Mouse (Mus musculus): Measurements from ENCODE around the gene Tnfaip8l1.

Tnfaip8l1 gene

DNA sequence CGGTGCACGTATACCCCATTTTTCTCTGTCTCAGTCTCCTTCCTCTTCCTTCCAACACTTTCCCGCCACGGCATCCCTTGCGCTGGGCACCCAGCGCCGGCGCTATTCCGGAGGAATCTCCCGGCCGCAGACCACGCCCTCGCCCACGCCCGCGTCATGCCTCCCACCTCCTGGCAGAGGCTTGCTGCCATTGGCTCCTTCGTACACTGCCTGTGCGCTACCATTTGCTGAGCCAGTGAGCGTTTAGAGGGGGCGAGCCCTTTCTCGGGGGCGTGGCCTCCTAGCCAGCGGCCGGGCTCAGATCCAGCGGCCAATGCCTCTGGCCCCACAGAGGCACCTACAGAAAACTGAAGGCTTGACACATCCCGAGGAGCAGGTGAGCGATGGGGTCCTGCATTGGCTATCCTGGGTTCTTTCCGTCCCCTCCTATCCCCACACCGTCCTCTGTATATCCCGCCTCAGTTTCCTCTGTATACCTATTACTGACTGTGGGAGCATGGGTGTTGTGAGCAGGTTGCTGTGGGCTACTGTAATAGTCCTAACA is at the start of gene Tnfaip8l1:
Gene Tnfaip8l1, plus strand, starts transcription at position 247 of the 544 bp plus-strand sequence.
- peak; percentile 92 to 96 for DNase-seq

DNA sequence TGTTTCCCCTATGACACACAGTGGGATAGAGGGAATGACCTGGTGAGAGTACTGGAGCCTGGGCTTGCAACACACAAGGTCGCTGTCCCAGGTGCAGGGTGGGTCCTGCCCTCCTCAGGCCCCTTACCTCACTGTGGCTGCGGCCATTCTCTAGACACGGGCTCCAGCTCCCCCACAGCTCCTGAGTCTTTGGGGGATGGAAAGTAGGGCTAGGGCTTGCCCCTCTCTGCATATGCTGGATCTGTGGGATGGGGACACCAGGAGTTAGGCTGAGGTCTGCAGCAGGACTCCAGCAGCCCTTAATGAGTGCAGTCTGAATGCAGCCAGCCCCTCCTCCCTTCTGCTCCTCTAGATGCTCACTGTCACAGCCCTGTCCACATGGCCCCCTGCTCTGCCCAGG is 49.5 kb upstream of the Tnfaip8l1 start:
- no peak for DNase-seq

DNA sequence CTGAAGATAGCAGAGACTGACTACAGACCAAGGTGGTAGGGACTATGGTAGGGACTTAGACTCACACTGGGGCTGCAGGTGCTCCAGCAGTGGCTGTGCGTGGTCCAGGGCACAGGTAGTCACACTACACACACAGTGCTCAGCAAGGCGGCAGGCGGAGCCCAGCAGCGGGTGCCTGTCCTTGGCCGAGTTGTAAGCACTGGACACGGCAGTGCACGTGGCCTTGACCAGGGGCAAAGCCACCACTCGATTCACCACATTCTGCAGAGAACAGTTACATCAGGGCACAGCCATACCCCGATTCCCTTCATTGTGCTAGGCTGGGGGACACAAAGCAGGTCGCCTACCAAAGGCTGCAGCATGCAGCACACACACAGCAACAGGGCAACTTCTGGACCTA is 46.1 kb upstream of the Tnfaip8l1 start:
- DNase-seq: no peak

DNA sequence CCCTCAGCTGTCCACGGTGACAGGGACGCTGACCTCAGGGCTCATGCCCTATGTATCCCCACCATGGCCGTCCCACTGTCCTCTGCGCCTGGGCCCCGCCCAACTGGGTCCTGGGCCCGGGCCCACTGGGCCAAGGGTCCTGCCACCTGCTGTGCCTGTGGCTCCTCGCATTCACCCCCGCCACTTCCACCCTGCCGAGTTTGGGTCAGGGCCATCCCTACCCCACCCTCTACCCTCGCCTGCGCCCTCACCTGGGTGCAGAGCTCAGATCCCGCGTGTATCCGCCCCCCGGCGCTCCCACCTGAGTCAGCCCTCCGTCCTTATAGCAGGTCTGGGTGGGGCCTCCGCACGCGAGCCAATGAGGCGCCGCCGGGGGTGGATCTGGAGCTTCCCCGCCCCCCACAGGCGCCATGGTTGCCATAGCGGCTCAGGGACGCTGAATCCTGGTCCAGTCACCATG is 45.0 kb upstream of the Tnfaip8l1 start, which contains the start of gene Plin5:
Gene Plin5, minus strand, starts transcription at position 346 of the 460 bp plus-strand sequence.
- DNase-seq: peak; percentile 49 to 75

DNA sequence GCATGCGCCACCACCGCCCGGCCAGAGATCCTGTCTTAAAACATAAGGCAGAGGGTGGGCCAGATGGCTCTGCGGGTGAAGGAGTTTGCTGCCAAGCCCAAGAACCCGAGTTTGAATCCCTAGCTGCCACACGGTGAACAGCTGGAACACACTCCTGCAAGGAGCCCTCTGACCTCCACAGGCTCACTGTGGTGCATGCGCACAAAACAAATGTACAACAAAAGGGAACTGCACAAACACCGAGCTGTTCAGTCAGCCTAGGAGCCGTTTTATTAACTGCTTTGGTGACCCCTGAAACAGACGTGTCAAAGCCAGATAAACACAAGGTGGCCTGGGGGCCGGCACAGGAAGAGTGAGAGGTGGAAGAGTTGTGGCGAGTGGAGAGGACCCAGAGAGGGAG is 42.8 kb upstream of the Tnfaip8l1 start:
- no peak for DNase-seq

DNA sequence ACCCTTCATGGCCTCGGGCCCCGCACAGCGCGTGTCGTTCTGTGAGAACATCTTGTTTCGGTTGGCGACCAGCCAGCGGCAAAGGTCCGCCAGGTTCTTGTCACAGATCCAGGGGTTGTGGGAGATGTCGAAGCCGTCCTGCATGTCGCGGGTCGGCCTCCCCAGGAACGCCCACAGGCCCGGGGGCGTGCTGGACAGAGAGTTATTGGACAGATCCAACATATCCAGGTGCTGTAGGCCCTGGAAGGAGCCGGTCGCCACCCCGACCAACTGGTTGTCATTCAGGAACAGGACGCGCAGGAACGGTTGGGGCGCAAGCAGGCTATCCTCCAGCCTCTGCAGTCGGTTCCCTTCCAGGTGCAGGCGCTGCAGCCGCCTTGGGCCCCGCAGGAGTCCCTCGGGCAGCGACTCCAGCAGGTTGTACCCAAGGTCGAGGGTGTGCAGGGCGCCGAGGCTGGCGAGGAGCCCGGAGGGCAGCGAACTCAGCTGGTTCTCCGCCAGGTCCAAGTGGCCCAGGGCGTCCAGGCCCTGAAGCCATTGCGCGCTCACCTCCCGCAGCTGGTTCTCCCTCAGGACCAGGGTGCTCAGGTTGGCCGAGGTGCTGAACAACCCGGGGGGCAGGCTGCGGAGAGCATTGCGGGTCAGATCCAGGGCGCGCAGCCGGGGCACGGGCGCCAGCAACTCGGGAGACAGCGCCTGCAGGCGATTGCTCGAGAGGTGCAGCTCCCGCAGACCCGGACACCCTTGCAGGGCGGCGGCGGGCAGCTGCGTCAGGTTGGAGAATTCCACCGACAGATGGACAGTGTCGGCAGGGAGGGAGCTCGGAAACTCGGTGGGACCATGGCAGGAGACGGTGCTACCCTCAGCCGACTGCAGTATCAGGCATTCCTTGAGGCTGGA is 42.0 kb upstream of the Tnfaip8l1 start:
- peak; percentile 69 for DNase-seq

DNA sequence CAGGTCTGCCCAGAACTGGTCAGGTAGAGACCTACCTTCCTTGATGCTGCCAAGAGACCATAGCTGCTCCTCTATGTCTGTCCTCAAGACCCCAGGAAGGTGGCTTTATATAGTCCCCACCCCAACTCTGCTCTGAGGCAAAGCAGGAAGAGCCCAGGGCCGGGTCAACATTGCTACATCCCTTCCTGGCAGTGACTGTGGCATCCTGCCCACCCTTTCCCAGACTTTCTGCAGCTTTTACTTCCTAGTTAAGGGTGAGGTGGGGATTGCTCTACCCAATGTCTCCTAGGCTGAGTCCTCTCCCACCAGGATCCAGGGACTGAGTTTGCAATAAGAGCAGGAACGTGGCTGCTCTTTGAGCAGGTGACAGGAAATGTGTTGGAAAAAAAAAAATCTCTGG is 40.5 kb upstream of the Tnfaip8l1 start, which contains the start of gene Lrg1:
Gene Lrg1, minus strand, starts transcription at position 176 of the 400 bp plus-strand sequence.
- no peak for DNase-seq

DNA sequence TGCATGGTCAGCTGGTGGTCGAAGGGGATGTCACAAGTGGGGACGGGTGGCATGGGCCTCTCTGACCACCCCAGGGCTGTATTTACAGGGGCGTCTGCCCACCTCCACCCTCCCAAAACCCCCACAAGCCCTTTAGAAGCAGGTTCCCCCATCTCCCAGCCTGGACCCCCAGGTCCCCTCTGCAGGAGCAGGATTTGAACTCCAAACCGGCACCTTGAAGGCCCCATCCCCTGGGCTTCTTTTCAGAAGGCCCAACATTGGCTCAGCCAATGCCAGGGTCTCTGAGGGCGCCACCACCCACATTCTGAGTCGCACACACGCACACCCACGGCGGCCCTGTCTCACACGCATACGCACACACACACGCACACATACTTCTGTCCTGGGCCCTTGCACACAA is 39.1 kb upstream of the Tnfaip8l1 start:
- no peak for DNase-seq

DNA sequence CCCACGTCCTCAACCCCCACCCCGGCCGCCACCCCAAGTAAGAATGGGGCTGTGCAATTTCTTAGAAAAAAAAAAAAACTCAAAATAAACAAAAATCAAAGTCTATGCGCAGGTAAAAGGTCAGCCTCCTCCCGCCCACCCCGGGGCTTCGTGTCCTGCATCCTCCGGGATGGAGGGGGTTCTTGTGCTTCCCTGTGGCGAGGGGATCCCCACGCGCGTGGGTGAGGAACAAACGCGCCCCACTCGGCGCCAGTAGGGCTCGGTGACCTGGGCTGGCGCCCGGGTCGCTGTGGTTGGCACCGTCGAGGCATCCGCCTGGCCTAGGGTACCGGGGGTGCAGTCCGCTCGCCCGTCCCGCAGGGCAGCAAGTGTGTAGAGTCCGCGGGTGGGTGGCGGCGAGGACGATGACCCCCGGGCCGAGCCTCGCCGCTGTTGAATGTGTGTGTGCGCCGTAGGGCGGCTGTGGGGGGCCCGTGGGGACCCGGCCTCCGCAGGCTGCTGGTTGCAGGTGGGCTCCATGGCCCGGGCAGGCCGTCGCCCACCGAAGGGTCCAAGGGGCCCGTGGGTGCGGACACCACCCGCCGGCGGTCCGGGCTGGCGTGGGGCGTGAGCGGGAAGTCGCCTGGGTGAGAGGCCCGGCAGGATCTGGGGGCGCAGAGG is 38.5 kb upstream of the Tnfaip8l1 start:
- no peak for DNase-seq

DNA sequence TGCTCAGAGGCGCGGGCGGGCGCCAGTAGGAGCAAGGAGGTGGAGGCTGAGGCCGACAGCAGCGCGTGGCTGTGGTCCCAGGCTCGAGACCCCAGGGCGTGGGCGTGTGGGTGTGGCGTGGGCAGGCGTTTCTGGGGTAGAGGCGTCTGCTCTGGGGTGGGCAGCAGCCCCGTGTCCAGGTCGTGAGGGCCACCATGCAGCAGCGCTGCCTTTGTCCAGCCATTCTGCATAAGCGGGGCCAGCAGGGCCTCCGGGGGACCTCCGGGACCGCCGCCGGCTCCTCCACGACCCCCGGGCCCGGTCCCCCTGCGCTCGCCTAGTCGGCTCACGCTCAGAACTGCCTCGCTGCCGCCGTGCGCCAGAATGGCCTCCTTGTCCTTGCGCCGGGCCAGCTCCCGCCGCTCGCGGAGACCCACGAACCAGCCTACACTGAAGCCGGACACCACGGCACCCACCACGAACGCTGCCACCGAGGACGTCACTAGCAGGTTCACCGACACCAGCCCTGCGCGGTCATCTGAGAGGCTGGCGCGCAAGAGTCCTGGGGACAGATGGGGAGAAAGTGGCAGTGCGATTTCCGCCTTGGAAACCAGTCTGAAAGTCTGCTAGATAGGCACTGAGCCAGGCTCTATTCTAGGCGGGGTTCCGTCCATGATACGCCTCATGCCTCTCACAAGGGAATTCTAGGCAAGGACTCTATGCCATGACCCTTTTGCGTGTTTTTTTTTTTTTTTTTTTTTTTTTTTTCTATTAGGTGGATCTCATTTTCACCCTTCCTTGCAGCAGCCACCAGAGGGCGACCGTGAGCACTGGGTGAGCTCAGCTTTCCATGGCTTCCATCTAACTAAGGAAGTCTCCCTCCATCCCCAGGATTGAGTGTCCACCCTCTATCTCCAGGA is 37.7 kb upstream of the Tnfaip8l1 start:
- DNase-seq: peak; percentile 66 to 80

DNA sequence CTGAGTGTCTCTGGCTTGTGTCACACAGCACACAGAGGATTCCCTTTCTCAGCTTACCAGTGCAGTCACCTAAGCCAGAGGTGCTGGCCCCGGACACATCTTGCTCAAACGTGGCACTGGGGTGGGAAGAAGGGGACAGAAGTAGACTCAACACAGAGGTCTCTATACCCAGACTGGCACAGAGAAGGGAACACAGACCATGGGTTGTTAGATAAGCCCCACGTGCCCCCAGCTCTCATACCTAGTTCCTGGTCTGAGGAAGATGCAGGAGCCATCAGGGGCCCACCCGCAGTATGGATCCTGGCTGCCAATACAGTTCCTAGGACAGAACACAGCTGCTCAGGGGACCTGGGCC is 37.0 kb upstream of the Tnfaip8l1 start:
- no peak for DNase-seq

DNA sequence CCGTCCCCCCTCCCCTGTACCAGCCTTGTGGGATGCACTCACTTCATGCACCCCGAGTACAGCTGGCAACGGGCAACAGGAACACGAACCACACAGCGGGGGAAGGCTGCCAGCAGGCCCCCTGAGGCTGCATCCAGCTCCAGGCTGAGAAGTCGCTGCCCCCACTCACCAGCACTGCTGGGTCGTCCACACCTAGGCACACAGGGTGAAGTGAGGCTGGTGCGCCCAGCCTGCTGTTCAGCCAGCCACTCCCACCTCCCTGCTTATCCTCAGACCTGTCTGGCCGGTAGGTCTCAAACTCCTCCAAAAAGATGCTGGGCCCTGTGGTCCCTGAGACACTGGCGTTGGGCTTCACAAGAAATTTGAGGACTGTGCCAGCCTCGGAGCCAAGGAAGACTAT is 36.1 kb upstream of the Tnfaip8l1 start:
- DNase-seq: no peak

DNA sequence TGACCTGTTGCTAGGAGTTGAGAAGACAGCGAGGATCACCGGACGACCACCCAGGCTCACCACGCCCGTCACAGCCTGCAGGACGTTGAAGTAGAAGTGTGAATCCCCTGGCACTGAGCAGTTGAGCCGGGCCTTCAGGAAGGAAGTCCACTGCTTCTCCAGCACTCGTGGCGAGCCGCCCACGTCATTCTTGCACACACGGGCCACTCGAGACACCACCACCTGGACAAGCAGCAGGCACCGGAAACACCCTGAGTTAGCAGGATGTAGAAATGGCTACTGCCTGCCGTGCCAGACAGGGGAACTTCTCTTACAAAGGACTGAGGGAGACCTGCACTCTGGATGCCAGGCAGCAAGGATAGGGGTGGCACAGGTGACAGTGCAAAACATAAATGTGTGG is 34.0 kb upstream of the Tnfaip8l1 start:
- peak; percentile 58 to 67 for DNase-seq

DNA sequence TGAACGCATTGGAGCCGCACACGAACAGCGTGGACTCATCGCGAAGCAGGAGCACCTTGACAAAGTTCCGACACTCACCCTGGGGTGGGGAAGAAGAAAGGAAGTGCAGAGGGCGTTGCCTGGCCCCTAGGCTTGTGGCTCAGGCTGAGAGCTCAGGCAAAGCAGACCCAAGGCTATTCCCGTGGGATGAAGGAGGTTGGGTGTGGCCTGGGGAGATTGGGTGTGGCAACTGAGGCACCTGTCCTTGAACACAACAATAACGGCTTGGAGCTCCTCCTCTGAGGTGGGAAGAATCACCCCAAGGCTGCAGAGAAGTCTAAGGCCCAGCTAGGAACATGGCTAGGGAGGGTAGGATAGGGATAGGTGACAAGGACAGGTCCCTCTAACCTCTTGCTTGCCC is 31.1 kb upstream of the Tnfaip8l1 start:
- no peak for DNase-seq

DNA sequence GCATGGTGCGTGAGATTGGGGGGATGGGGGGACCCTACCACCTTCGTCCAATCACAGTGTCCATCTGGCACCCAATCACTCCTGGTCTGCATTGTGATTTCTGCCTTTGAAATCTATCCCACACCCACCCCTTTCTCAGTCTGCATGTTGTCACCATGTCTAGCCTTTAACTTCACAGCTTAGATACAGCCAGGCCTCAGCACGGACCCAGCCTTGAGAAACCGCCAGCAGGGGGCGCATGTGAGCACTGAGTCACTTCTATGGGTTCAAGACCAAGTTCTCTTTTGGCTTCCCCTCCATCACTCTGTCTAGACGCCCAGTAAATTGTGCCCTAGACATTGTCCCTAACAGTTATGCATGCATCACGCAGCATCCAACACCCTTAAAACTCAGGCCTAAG is 30.5 kb upstream of the Tnfaip8l1 start:
- peak; percentile 80 to 87 for DNase-seq

DNA sequence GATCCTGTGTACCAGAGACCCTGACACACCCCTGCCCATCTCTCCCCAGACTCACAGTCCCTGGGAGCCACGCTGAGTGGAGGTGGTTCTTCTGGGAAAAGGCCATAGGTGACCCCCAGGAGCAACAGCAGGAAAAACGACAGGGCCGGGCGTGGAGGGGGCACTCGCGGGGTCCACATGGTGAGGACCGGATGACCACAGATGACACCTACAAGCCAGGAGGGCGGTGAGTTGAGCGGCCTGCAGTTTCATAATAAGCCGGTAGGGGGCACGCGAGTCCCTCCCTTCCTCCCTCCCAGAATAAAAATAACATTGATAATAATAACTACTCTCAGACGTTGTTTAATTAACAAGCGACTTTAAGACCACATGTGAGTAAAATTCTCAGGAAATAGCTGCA is 29.6 kb upstream of the Tnfaip8l1 start:
- peak; percentile 79 to 84 for DNase-seq

DNA sequence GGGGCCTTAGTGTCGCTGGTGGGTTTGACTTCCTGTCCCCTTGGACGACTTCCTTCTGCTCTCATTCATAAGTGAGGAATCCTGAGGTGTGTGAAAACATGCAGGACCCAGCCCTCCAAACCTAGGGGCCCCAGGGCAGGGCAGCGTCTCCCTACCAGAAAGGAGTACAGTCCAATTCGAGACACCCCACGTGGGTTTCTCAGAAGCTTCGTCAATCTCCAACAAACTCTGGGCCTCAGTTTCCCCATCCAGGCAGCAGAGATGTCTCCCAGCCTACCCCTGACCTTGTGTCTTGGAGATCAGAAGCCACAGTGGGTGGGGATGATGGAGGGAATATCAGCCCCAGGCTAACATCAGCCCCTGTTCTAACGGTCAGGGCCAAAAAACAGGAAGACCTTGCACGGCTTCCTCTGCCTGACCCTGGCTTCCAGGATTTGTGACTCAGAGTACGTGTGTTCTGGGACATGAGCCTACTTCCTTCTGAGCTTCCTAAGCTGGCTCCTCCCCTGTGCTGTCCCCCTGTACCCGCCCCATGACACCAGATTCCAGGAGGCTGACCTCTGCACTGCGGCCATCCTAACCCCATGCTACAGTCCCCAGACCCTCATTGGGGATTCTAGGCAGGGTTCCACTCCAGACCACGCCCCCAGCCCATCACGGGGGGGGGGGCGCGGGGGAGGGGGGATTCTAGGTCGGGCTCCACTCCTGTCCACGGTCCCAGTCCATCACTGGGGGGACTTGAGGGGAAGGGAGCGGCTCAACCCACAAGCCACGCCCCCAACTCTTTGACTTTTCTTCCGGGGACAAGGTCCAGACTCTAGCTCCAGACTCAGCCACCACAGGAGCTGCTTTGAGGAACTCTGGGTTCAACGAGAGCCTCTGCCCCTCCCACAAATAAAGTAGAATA is 28.6 kb upstream of the Tnfaip8l1 start:
- no peak for DNase-seq

DNA sequence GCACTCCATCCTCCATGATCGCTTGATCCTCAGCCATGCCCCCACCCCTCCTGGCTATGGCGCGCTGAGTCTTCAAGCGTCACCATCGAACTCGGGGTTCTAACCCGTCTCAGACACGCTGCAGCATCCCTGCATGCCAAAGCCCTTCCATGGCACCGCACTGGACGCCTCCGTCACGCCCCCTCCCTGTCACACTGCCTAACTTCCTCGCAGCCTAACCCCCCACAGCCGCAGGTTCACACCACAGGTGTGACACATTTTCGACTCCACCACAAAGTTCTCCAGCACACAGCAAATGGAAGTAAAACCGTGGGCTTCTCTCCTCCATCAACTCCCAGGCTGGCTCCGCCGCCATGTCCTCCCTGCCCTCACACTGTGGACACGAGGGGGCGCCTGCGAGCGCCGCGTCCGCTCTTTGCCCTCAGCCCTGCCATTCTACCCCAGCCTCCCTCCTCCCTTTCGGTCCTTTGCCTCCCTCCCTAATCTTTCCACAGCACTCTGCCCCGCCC is 27.8 kb upstream of the Tnfaip8l1 start:
- peak; percentile 62 to 82 for DNase-seq

DNA sequence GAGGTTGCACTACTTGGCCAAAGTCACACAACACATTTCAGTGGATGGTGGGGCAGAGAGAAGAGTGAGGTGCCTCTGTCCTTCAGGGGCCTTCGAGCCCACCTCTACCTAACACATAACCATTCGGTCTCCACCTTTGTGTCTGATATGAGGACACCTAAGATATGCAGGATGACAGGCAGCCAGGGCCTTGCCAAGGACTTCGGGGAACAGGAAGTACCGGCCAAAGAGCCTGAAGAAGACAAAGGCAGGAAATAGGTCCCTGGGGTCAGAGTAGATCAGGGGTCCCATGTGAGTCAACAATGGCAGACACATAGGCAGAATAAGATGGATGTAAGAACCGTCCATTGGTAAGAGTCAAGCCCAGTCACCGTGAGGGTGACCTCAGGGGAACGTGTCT is 25.7 kb upstream of the Tnfaip8l1 start:
- DNase-seq: no peak

DNA sequence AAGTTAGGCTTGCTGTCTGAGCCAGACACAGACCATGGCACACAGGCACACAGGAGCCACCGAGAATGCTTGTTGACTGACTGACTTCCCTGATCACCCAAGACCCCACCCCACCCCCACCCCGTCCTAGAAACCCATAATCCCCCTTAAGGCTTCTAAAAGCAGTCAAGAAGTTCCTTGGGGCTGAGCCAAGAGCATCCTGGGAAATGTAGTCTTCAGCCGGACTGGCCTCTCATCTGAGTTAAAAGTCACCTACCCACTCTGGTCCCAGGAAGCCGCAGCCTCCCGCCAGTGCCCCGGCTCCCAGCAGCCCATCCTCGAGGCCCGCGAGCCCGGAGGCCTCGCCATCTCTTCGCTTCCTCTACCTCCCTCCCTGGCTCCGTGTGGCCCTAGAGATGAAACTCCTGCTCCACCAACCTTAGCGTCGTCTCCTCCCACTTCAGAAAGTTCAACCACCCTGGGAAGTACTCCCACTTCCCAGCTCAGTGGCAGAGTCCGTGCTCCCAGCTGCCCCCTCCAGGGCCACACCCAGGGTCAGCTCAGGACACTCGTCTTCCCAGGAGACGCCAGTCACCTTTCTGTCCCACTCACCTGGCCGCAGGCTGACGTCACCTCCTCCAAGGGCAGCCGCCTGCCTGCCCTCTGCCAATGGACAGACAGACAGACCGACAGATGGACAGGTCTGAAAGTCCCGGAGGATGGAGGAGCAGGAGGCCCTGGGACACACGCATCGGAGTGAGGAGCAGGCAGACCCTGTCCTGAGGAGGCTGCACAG is 24.3 kb upstream of the Tnfaip8l1 start:
- peak in 1 of 2 experiments; percentile 57 for DNase-seq

Data from cerebellum, postnatal 25 days (tissue).